Mouse (Mus musculus) forebrain, embryonic 16.5 days (tissue): ENCODE results near the gene Edc3. TPM values are rescaled to one million over a fixed set of nuclear protein-coding genes. Genes with fewer than 3 reads are reported as not detected.
"Not testable (repeated sequence)": the region's sequence is repeated elsewhere in the genome, so short reads cannot be mapped to it uniquely, and the experiment has no call there.

ENCODE experiments used
- ATAC-seq: fragments of 200-750 bp; cut with Nextera tagmentation; 2 replicates; pipeline ENCODE4 v1.8.0; 2017; ENCODE audit warnings: mild to moderate bottlenecking, moderate library complexity
- H3K27ac ChIP-seq: fragments of 300-500 bp; sonication (generic); 2 replicates; pipeline ENCODE4 v1.5.1; 2014; ENCODE audit warnings: low read length, control low read depth
- H3K27me3 ChIP-seq: fragments of 300-500 bp; sonication (generic); replicated peaks from 2 replicates; pipeline ENCODE4 v1.6.1; 2014; ENCODE audit warnings: low read length; ENCODE audit not compliant: control insufficient read depth, insufficient read depth
- H3K36me3 ChIP-seq: fragments of 300-500 bp; sonication (generic); 2 replicates; pipeline ENCODE4 v1.6.1; 2014; ENCODE audit not compliant: control insufficient read depth, insufficient read depth
- H3K4me1 ChIP-seq: fragments of 300-500 bp; sonication (generic); replicated peaks from 2 replicates; pipeline ENCODE4 v1.6.1; 2014; ENCODE audit warnings: low read length; ENCODE audit not compliant: control insufficient read depth, insufficient read depth
- H3K4me2 ChIP-seq: fragments of 300-500 bp; sonication (generic); 2 replicates; pipeline ENCODE4 v1.6.1; 2014; ENCODE audit warnings: mild to moderate bottlenecking, low read length, control low read depth
- H3K4me3 ChIP-seq: fragments of 300-500 bp; sonication (generic); replicated peaks from 2 replicates; pipeline ENCODE4 v1.5.1; 2014; ENCODE audit warnings: mild to moderate bottlenecking, low read length, control low read depth
- H3K9ac ChIP-seq: fragments of 300-500 bp; sonication (generic); replicated peaks from 2 replicates; pipeline ENCODE4 v1.6.1; 2014; ENCODE audit warnings: low read depth, low read length, control low read depth
- H3K9me3 ChIP-seq: fragments of 300-500 bp; sonication (generic); 2 replicates; pipeline ENCODE4 v1.6.1; 2016; ENCODE audit warnings: low read length; ENCODE audit not compliant: control insufficient read depth
- WGBS: fragments of 180-500 bp; shearing (Covaris S2); extraction: QIAGEN DNeasy Blood & Tissue Kit; methylation state at CpG from one replicate; pipeline ENCODE4 v1.1.7; 2014; 5-methylcytosine and 5-hydroxymethylcytosine counted together
- polyA plus RNA-seq: library from polyadenylated mRNA; unstranded; fragments of >200 nt; fragmentation: Nextera tagmentation; extraction: Ambion mirVana; gene quantifications from 2 replicates; pipeline ENCODE4 v1.2.1, GENCODE M21; 2015

Edc3 gene
- polyA plus RNA-seq, 1 experiment from 2014 or later: 39.2 TPM

DNA sequence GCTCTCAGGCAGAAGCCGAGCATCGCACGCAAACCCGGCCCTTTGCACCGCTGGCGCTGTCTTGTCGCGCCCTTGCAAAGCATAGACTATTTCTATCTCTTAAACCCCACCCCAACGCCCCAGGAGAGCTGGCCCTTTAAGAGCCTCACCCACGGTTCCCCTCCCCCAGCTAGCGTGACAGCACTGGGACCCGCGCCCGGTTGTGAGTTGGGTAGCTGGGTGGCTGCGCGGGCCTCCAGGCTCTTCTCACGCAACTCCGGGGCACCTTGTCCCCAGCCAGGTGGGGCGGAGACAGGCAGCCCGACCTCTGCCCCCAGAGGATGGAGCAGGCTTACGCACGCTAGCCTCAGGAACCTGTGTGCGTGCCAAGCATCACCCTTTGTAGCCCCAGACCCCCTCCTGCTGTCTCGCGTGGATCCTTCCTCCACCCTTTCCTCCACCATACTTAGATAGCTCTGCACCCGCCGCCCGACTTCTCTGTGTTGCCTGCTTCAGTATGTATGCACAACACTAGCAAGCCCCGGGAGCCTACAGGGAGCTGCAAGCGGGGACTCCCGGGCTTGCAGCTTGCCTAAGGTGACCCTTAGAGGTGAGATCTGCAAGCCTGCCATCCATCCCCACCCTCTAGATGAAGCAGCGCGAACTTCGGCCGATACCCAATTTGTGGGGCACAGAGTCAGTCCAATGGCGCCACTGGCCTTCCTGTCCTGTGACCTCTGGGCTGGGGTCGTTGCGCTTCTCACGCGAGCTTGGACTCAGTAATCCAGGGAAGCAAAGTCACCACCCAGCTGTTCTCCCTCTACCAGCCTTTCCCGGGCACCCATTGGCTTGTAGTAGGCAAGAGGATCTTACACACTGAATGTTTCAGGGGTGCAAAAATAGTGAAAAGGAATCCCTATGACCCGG, 11.7 kb upstream of the Edc3 start:
- ATAC-seq: peak; percentile 92
- Histone ChIP-seq H3K9ac (peak overlapping the region; percentile 70), H3K27me3 (peaks cover 12% of the 10 kb centered on the region; the same call in 1 of the 2 replicates), H3K4me3 (peak overlapping the region; percentile 53), H3K9me3 (no peaks in the 10 kb centered on the region), H3K36me3 (no peaks in the 10 kb centered on the region), H3K4me2 (peak overlapping the region; percentile 86), H3K27ac (peak overlapping the region; percentile 46; the same call in 1 of the 2 replicates), H3K4me1 (peaks cover 13% of the 10 kb centered on the region)
- 2% methylated on average over 42 of the region's 42 CpGs for WGBS

DNA sequence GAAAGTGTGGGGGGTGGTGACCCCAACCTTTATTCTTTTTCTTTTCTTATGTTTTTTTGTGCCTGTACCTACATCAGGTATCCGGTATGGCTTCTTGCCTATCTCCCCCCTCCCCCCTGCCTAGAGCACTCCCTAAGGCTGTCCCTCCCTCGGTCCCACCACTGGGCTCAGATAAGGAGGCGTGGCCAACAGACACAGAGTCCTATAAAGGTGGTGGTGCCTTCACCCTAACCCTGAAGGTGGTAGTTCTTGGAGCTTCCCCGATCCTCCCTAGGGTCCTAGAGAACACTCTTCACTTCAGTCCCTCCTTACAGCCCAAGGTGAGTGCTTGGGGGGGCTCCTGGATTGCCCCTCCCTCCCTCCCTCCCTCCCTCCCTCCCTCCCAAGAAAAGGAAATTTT, 11.0 kb upstream of the Edc3 start:
- H3K27ac ChIP-seq: no peak overlapping the region
- no peak overlapping the region for H3K4me3 ChIP-seq
- 10% methylated on average over 4 of the region's 4 CpGs for WGBS
- no peaks in the 10 kb centered on the region for H3K9me3 ChIP-seq
- H3K36me3 ChIP-seq: no peaks in the 10 kb centered on the region
- no peak overlapping the region for H3K9ac ChIP-seq
- peaks cover 12% of the 10 kb centered on the region; the same call in 1 of the 2 replicates for H3K27me3 ChIP-seq
- peaks cover 13% of the 10 kb centered on the region for H3K4me1 ChIP-seq
- no peak for ATAC-seq
- no peak overlapping the region for H3K4me2 ChIP-seq

DNA sequence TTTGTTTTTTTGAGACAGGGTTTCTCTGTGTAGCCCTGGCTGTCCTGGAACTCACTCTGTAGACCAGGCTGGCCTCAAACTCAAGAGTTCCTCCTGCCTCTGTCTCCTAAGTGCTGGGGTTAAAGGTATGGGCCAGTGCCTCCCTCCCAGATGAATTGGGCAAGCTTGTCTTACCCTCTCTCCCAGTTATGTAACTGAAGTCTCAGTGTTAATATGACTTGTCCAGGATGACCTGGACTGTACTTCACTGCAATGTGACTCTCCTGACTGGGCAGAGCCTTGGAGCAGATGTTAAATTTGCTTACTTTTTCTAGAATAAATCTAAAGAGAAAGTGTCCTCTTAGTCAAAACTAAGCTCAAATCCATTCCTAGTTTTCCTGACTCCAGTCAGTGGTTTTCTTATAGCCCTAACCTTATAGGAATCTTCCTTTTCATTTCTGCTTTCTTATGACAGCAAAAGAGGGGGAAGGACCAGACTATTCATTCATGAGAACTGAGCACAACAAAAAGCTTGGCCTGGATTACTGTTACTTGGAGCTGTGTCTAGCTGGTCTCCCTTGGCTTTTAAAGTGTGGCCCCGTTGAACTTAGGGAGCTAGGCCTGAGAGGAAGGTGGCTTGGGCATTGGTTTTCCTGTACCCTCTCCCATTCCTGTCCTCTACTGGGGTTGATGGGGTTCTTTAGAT, 9.7 kb upstream of the Edc3 start:
- H3K36me3 ChIP-seq: no peaks in the 10 kb centered on the region
- ATAC-seq: no peak
- H3K4me1 ChIP-seq: peaks cover 13% of the 10 kb centered on the region
- no peak overlapping the region for H3K4me3 ChIP-seq
- H3K9me3 ChIP-seq: no peaks in the 10 kb centered on the region
- no peak overlapping the region for H3K4me2 ChIP-seq
- WGBS: 60% methylated on average over 1 of the region's 1 CpGs
- H3K27me3 ChIP-seq: peaks cover 12% of the 10 kb centered on the region; the same call in 1 of the 2 replicates
- H3K27ac ChIP-seq: no peak overlapping the region
- no peak overlapping the region for H3K9ac ChIP-seq

DNA sequence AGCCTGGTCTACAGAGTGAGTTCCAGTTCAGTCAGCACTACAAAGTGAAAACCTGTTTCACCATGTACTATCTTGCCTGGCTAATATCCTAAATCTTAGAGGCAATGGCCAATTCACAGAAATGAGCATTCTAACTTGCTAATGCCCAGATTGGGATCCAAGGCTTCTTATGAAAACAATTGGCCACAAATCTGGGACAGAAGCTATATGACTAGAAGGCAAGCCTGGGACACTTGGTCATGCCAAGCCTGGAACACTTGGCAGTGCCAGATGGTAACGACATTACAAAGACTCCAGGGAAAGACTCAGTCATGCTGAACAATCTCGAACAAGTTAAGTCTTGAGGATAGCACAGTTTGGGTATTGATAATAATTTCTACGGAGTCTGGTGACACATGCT, 1.8 kb upstream of the Edc3 start:
- Histone ChIP-seq H3K4me2 (no peak overlapping the region), H3K36me3 (no peaks in the 10 kb centered on the region), H3K27ac (no peak overlapping the region), H3K9me3 (peaks cover 2% of the 10 kb centered on the region; the same call in 1 of the 2 replicates), H3K4me1 (peaks cover 12% of the 10 kb centered on the region), H3K4me3 (no peak overlapping the region), H3K27me3 (no peaks in the 10 kb centered on the region), H3K9ac (no peak overlapping the region)
- 85% methylated on average over 3 of the region's 3 CpGs for WGBS
- ATAC-seq: no peak

DNA sequence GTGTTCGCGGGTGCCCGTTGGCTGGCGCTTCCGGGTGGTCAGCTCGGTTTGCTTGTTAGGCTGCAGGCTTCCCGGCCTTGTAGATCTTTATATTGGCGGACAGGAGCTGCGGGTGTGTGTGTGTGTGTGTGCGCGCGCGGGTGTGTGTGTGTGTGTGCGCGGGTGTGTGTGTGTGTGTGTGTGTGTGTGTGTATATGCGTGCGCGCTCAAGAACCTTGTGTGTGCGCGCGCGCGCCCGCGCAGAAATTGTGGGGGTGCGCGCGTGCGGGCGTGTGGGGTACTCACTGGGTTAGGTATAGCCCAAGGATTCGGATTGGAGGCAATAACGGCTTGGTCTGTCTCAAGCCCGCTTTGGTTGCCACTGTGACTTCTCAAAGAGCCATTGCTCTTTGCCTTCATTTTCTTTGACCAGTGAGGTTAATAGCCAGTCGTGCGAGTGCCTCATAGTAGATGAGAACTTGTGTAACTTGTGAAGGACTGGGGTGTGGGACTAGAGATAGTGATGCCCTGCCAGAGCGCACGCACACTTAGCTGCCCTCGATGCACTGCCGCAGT, 457 bp downstream of the Edc3 start:
- peak overlapping the region; percentile 90 for H3K9ac ChIP-seq
- H3K27ac ChIP-seq: peak overlapping the region; percentile 73
- peak; percentile 67 for ATAC-seq
- H3K4me1 ChIP-seq: peaks cover 12% of the 10 kb centered on the region
- 4% methylated on average over 39 of the region's 39 CpGs for WGBS
- peak overlapping the region; percentile 79 for H3K4me2 ChIP-seq
- H3K4me3 ChIP-seq: peak overlapping the region; percentile 84
- peaks cover 2% of the 10 kb centered on the region; the same call in 1 of the 2 replicates for H3K9me3 ChIP-seq
- peaks cover 3% of the 10 kb centered on the region; the same call in 1 of the 2 replicates for H3K36me3 ChIP-seq
- no peaks in the 10 kb centered on the region for H3K27me3 ChIP-seq

DNA sequence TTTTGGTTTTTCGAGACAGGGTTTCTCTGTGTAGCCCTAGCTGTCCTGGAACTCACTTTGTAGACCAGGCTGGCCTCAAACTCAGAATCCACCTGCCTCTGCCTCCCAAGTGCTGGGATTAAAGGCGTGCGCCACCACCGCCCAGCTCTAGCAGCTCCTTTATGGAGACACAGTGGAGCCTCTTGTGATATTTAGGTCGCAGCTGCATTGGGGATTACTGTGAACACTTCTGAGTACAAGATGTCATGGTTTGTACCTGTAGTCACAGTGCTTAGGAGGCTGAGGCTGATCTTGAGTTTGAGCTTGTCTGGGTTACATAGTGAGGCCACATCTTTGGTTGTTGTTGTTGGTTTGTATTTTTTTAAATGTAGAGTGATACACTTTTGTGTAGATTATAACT, 1.9 kb downstream of the Edc3 start:
- H3K9ac ChIP-seq, H3K4me2 ChIP-seq, ATAC-seq, H3K27ac ChIP-seq, H3K27me3 ChIP-seq, H3K4me3 ChIP-seq, H3K9me3 ChIP-seq: not testable (repeated sequence)
- peaks cover 14% of the 10 kb centered on the region; the same call in 1 of the 2 replicates for H3K36me3 ChIP-seq
- H3K4me1 ChIP-seq: peaks cover 12% of the 10 kb centered on the region
- 98% methylated on average over 4 of the region's 5 CpGs for WGBS

DNA sequence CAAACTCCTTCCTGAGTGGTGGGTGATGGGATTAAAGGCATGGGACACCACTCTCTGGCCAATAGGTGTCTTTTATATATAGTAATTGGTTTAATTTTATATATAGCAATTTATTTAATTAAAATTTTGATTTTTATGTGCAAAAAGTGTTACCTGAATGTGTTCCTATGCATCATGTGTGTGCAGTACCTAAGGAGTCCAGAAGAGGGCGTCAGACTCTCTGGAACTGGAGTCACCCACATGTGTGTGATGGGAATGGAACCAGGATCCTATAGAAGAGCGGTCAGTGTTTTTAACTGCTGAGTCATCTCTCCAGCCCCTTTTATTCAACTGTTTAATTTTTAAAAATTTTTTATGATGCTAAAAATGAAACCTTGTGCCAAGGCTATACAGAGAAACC, 3.9 kb downstream of the Edc3 start:
- Histone ChIP-seq H3K9me3 (peaks cover 2% of the 10 kb centered on the region; the same call in 1 of the 2 replicates), H3K27me3 (no peaks in the 10 kb centered on the region), H3K4me2 (no peak overlapping the region), H3K36me3 (peaks cover 24% of the 10 kb centered on the region; the same call in 1 of the 2 replicates), H3K4me1 (peaks cover 12% of the 10 kb centered on the region), H3K9ac (no peak overlapping the region), H3K4me3 (no peak overlapping the region), H3K27ac (no peak overlapping the region)
- no peak for ATAC-seq
- 76% methylated on average over 2 of the region's 2 CpGs for WGBS

DNA sequence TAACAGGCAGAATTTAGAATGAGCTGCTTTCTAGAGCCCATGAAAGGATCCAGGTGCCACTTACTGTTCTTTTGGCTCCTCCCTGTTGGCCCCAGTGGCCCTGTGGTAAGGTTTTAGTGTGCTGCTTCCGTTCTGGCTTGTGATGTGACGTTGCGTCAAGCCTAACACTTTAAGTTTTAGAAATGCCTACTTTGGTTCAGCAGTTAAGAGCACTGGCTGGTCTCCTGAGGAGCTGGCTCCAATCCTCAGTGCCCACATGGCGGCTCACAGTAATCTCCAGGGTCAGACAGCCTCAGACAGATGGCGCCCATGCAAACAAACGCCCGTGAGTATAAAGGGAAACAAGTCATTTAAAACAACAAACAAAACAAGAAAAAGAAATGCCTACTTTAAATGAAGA, 10.1 kb downstream of the Edc3 start:
- H3K4me2 ChIP-seq: no peak overlapping the region
- H3K9ac ChIP-seq: no peak overlapping the region
- no peaks in the 10 kb centered on the region for H3K4me1 ChIP-seq
- ATAC-seq: no peak
- WGBS: 62% methylated on average over 7 of the region's 7 CpGs
- no peak overlapping the region for H3K4me3 ChIP-seq
- H3K9me3 ChIP-seq: no peaks in the 10 kb centered on the region
- H3K27me3 ChIP-seq: no peaks in the 10 kb centered on the region
- H3K27ac ChIP-seq: no peak overlapping the region
- H3K36me3 ChIP-seq: peaks cover 25% of the 10 kb centered on the region; the same call in 1 of the 2 replicates

DNA sequence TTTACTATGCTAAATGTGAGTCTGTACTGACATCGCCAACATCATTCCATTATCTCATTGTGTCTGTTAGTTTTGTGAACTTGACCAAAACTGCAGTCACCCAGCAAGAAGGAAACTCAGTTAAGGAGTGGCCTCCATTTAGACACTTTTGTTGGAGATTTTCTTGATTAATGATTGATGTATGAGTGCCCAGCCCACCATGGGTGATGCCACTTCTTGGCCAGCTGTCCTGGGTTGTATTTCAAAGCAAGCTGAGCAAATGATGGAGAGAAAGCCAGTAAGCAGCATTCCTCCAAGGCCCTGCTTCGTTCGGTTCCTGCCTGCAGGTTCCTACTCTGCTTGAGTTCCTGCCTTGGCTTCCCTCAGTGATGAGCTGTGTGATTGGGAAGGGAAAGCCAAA, 12.4 kb downstream of the Edc3 start:
- Histone ChIP-seq H3K36me3 (peaks cover 11% of the 10 kb centered on the region; the same call in 1 of the 2 replicates), H3K27me3 (no peaks in the 10 kb centered on the region), H3K4me2 (no peak overlapping the region), H3K9ac (no peak overlapping the region), H3K4me3 (no peak overlapping the region), H3K9me3 (no peaks in the 10 kb centered on the region), H3K4me1 (peaks cover 3% of the 10 kb centered on the region; the same call in 1 of the 2 replicates), H3K27ac (no peak overlapping the region)
- 92% methylated on average over 3 of the region's 3 CpGs for WGBS
- no peak for ATAC-seq
